Mouse (Mus musculus): Measurements from ENCODE around the gene Rsph14. TPM values are rescaled to one million over a fixed set of nuclear protein-coding genes. Genes with fewer than 3 reads are reported as not detected.
A peak's percentile ranks its signal among the peaks of the same experiment; 100 is the strongest.

The Rsph14 gene
- polyA plus RNA-seq, 1 experiment from 2014 or later, result not detected

- 70% methylated on average over 7 of the region's 7 CpGs for WGBS (ENCODE audit: insufficient replicate concordance)
- Histone ChIP-seq H3K4me3 (ENCODE audit: low read depth, low read length) (no peak overlapping the region), H3K4me2 (no peak overlapping the region), H3K9me3 (replicated peaks; ENCODE audit: control insufficient read depth, low read length) (no peaks in the 10 kb centered on the region), H3K36me3 (ENCODE audit: control insufficient read depth, insufficient read depth, low read length) (no peaks in the 10 kb centered on the region), H3K9ac (ENCODE audit: low read depth, low read length) (no peak overlapping the region), H3K27me3 (ENCODE audit: control insufficient read depth, insufficient read depth, low read length) (peaks cover 17% of the 10 kb centered on the region), H3K4me1 (ENCODE audit: control insufficient read depth, insufficient read depth, low read length) (no peaks in the 10 kb centered on the region), H3K27ac (ENCODE audit: low read depth, low read length) (no peak overlapping the region)
- no peak for ATAC-seq (replicated peaks; ENCODE audit: insufficient number of reproducible peaks, low FRiP score, low TSS enrichment)
Measured at GRCm38 (mm10) chr10:74975626-74976025, 56.8 kb downstream of the Rsph14 start.

- Histone ChIP-seq H3K27me3 (ENCODE audit: control insufficient read depth, insufficient read depth, low read length) (peaks cover 16% of the 10 kb centered on the region), H3K36me3 (ENCODE audit: control insufficient read depth, insufficient read depth, low read length) (no peaks in the 10 kb centered on the region)
- 66% methylated on average over 6 of the region's 6 CpGs for WGBS (ENCODE audit: insufficient replicate concordance)
Measured at GRCm38 (mm10) chr10:74973026-74973425, 59.4 kb downstream of the Rsph14 start.

GRCm38 (mm10) chr10:74969266-74969665 is 63.1 kb downstream of the Rsph14 start:
- no peak overlapping the region for H3K4me3 ChIP-seq (ENCODE audit: low read depth, low read length)
- WGBS (ENCODE audit: insufficient replicate concordance), result 76% methylated on average over 2 of the region's 2 CpGs
- H3K9me3 ChIP-seq (replicated peaks; ENCODE audit: control insufficient read depth, low read length), result no peaks in the 10 kb centered on the region
- H3K36me3 ChIP-seq (ENCODE audit: control insufficient read depth, insufficient read depth, low read length), result no peaks in the 10 kb centered on the region
- ATAC-seq (replicated peaks; ENCODE audit: insufficient number of reproducible peaks, low FRiP score, low TSS enrichment), result no peak
- H3K9ac ChIP-seq (ENCODE audit: low read depth, low read length), result no peak overlapping the region
- no peak overlapping the region for H3K4me2 ChIP-seq
- H3K27me3 ChIP-seq (ENCODE audit: control insufficient read depth, insufficient read depth, low read length), result peaks cover 24% of the 10 kb centered on the region
- no peak overlapping the region for H3K27ac ChIP-seq (ENCODE audit: low read depth, low read length)
- H3K4me1 ChIP-seq (ENCODE audit: control insufficient read depth, insufficient read depth, low read length), result peaks cover 4% of the 10 kb centered on the region

More at GRCm38 (mm10) chr10:74973026-74973425, 59.4 kb downstream of the Rsph14 start:
- Histone ChIP-seq H3K27ac (ENCODE audit: low read depth, low read length) (no peak overlapping the region), H3K9me3 (replicated peaks; ENCODE audit: control insufficient read depth, low read length) (no peaks in the 10 kb centered on the region), H3K9ac (ENCODE audit: low read depth, low read length) (no peak overlapping the region), H3K4me1 (ENCODE audit: control insufficient read depth, insufficient read depth, low read length) (no peaks in the 10 kb centered on the region; the same call in 1 of the 2 replicates), H3K4me2 (no peak overlapping the region), H3K4me3 (ENCODE audit: low read depth, low read length) (no peak overlapping the region)
- no peak for ATAC-seq (replicated peaks; ENCODE audit: insufficient number of reproducible peaks, low FRiP score, low TSS enrichment)

DNA sequence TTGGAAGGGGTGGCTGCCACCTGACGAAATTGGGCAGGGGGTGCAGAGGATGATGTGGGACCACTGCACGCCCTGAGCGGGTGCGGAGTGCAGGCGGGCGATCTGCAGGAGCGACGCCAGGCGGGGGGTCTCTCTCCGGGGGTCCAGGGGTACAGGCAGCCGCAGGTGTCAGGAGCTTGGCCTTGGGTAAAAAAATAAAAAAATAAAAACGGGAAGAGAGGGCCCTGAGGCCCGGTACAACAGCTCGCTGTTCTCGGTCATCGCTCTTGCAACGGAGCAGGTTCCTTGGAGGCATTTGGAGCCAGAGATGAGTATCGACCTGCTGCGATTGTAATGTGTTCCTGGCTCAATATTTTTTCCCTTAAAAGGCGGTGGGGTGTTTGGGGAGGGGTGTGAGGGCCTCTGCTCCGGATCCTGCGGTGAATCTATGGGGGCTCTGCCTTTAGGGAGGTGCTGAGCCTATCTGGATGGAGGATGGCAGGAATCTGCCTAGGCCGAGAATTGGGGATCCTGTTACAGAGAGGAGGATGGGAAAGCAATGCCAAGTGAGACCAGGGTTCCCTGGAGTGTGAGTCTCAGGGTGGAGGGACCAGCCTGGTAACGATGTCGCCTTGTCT is 64.6 kb downstream of the Rsph14 start:
- 4% methylated on average over 25 of the region's 25 CpGs for WGBS (ENCODE audit: insufficient replicate concordance)
- Histone ChIP-seq H3K4me2 (peak overlapping the region; percentile 97), H3K36me3 (ENCODE audit: control insufficient read depth, insufficient read depth, low read length) (no peaks in the 10 kb centered on the region), H3K9me3 (replicated peaks; ENCODE audit: control insufficient read depth, low read length) (no peaks in the 10 kb centered on the region), H3K4me1 (ENCODE audit: control insufficient read depth, insufficient read depth, low read length) (peaks cover 4% of the 10 kb centered on the region), H3K27me3 (ENCODE audit: control insufficient read depth, insufficient read depth, low read length) (peaks cover 33% of the 10 kb centered on the region), H3K9ac (ENCODE audit: low read depth, low read length) (peak overlapping the region; percentile 65), H3K27ac (ENCODE audit: low read depth, low read length) (no peak overlapping the region), H3K4me3 (ENCODE audit: low read depth, low read length) (peak overlapping the region; percentile 66)
- no peak for ATAC-seq (replicated peaks; ENCODE audit: insufficient number of reproducible peaks, low FRiP score, low TSS enrichment)

DNA sequence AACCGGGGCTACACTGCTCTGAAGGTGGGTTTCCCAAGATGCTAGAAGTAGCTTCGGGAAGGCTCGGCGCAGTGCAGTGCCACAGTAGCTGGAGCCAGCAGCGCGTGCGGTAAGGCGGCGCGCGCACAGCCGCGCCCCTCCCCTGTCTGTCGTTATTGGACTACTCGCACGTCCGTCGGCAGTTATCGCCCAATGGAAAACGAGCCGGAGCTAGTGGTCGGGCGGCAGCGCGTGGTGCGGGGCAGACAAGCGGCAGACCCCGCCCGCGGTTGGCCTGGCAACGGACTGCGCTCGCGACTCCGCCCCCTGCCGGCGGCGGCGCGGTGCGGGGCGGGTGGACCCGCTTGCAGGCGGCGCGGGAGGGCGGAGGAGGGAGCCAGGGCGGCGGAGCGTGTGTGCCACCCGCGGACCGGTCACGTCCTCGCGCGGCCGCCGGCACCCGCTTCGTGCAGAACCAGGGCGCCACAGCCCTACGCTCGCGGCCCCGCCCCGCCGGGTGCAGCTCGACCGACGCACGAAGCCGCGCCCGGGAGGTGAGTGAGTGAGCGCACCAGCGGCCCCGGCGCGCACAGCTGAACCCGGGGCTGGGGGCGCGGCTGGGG is 65.4 kb downstream of the Rsph14 start, which contains the start of gene Gnaz:
Gnaz (plus strand) TSS at position 328 of the 602 bp plus-strand sequence.
- Histone ChIP-seq H3K27me3 (ENCODE audit: control insufficient read depth, insufficient read depth, low read length) (peaks cover 33% of the 10 kb centered on the region), H3K9ac (ENCODE audit: low read depth, low read length) (peak within 1 kb of the TSS; percentile 65), H3K4me3 (ENCODE audit: low read depth, low read length) (peak within 1 kb of the TSS; percentile 66), H3K9me3 (replicated peaks; ENCODE audit: control insufficient read depth, low read length) (no peaks in the 10 kb centered on the region), H3K4me1 (ENCODE audit: control insufficient read depth, insufficient read depth, low read length) (peaks cover 4% of the 10 kb centered on the region), H3K4me2 (peak within 1 kb of the TSS; percentile 97), H3K36me3 (ENCODE audit: control insufficient read depth, insufficient read depth, low read length) (no peaks in the 10 kb centered on the region), H3K27ac (ENCODE audit: low read depth, low read length) (no peak within 1 kb of the TSS)
- WGBS (ENCODE audit: insufficient replicate concordance), result under 1% methylated on average over 74 of the region's 83 CpGs
- ATAC-seq (replicated peaks; ENCODE audit: insufficient number of reproducible peaks, low FRiP score, low TSS enrichment), result peak; percentile 94

DNA sequence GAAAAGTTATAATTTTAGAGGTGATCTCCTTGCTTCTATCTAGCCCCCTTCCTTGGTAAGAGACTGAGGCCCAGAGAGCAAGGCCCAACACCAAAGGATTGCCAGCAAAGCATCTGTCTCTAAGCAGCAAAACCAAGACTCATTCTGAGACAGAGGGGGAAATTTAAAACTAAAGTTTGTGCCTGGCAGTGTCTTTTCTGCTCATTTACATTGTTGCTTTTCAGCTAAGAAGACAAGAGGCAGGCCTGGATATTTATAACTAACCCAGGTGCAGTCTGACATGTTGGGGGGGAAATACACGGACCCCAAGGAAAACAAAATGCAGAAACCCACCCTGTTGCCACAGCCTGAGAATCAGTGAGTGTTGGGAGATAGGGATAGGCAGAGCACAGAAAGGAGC is 68.0 kb downstream of the Rsph14 start:
- Histone ChIP-seq H3K4me3 (ENCODE audit: low read depth, low read length) (no peak overlapping the region), H3K27ac (ENCODE audit: low read depth, low read length) (no peak overlapping the region), H3K4me1 (ENCODE audit: control insufficient read depth, insufficient read depth, low read length) (peaks cover 4% of the 10 kb centered on the region), H3K4me2 (no peak overlapping the region), H3K27me3 (ENCODE audit: control insufficient read depth, insufficient read depth, low read length) (peaks cover 33% of the 10 kb centered on the region), H3K36me3 (ENCODE audit: control insufficient read depth, insufficient read depth, low read length) (no peaks in the 10 kb centered on the region), H3K9ac (ENCODE audit: low read depth, low read length) (no peak overlapping the region), H3K9me3 (replicated peaks; ENCODE audit: control insufficient read depth, low read length) (no peaks in the 10 kb centered on the region)
- ATAC-seq (replicated peaks; ENCODE audit: insufficient number of reproducible peaks, low FRiP score, low TSS enrichment), result no peak
- WGBS (ENCODE audit: insufficient replicate concordance), result 47% methylated on average over 1 of the region's 1 CpGs

DNA sequence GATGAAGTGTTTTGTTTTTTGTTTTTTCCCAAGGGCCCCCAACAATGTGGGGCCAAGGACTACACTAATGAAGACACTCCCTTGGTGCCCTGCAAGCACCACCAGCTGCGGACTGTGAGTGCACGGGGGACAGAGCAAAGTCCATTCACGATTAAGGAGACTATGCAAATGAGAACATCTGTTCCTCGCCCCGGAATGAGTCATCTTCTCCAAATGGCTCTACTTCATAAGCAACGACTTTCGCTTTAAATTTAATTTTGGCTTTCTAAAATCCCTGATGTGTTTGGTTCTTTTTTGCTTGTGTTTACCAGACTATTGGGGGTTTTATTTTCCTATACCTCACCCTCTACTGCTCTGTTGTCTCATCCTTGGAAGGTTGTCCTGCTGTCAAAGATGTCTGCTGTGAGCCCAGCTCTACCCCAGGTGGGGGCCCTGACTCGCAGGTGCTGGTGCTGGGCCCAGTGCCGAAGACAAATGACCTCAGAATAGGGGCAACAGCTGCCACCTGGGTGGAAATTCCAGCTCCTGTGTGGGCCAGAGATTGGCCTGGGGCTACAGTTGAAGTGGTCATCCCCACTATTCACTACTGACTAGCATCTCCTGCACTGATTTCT is 79.4 kb downstream of the Rsph14 start:
- Histone ChIP-seq H3K4me1 (ENCODE audit: control insufficient read depth, insufficient read depth, low read length) (no peaks in the 10 kb centered on the region), H3K4me2 (no peak overlapping the region), H3K4me3 (ENCODE audit: low read depth, low read length) (no peak overlapping the region), H3K27ac (ENCODE audit: low read depth, low read length) (no peak overlapping the region), H3K27me3 (ENCODE audit: control insufficient read depth, insufficient read depth, low read length) (no peaks in the 10 kb centered on the region), H3K9me3 (replicated peaks; ENCODE audit: control insufficient read depth, low read length) (no peaks in the 10 kb centered on the region), H3K9ac (ENCODE audit: low read depth, low read length) (no peak overlapping the region), H3K36me3 (ENCODE audit: control insufficient read depth, insufficient read depth, low read length) (no peaks in the 10 kb centered on the region)
- 51% methylated on average over 9 of the region's 9 CpGs for WGBS (ENCODE audit: insufficient replicate concordance)
- ATAC-seq (replicated peaks; ENCODE audit: insufficient number of reproducible peaks, low FRiP score, low TSS enrichment), result no peak

DNA sequence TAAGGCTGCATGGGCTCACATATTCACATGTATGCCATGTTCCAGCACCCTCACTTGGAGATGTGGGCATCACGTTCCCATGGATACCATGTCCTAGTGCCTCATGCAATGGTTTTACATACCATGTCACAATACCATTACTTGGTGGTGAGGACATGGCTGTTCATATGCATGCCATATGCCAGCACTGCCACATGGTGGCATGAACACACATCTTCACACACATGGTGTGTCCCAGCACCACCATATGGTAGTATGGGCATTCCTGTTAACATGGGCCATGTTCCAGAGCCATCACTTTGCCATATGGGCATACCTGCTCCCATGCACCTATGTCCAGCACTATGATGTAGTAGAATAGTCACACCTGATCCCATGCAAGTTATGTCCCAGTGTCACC is 91.6 kb downstream of the Rsph14 start:
- H3K9ac ChIP-seq (ENCODE audit: low read depth, low read length), result no peak overlapping the region
- H3K4me3 ChIP-seq (ENCODE audit: low read depth, low read length), result no peak overlapping the region
- no peak overlapping the region for H3K4me2 ChIP-seq
- H3K9me3 ChIP-seq (replicated peaks; ENCODE audit: control insufficient read depth, low read length), result no peaks in the 10 kb centered on the region
- ATAC-seq (replicated peaks; ENCODE audit: insufficient number of reproducible peaks, low FRiP score, low TSS enrichment), result no peak
- no peaks in the 10 kb centered on the region for H3K27me3 ChIP-seq (ENCODE audit: control insufficient read depth, insufficient read depth, low read length)
- 83% methylated on average over 1 of the region's 1 CpGs for WGBS (ENCODE audit: insufficient replicate concordance)
- H3K36me3 ChIP-seq (ENCODE audit: control insufficient read depth, insufficient read depth, low read length), result no peaks in the 10 kb centered on the region
- H3K4me1 ChIP-seq (ENCODE audit: control insufficient read depth, insufficient read depth, low read length), result no peaks in the 10 kb centered on the region
- H3K27ac ChIP-seq (ENCODE audit: low read depth, low read length), result no peak overlapping the region

All from heart, embryonic 11.5 days (tissue).